Mouse (Mus musculus): ENCODE measurements at regions not wholly inside any gene's neighbourhood (a gene's known extent, or its start where the extent isn't known, plus 50 kb on each side); places are given as distances from the start of the nearest gene placed in this dataset.
"Not testable (repeated sequence)": the region's sequence is repeated elsewhere in the genome, so short reads cannot be mapped to it uniquely, and the experiment has no call there.

DNA sequence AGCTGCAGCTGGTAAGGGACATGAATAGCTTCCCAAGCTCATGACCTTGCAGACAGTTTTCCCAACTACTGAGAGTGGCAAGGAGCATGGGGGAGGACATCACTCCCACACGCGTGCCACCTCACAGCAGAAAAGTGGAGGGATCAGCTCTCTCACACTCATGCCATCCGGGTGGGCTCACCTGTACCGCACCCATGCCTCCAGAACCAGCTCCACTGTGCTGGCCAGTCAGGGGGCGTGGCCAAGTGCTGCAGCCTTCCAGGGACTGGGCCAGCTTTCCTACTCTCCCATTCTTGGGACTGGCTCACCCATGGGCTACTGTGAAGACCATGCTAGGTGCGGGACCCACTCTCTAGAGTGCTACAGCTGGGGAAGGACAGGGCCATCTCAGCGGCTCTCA lies 88.4 kb upstream of the Klf13 start:
- no peak for DNase-seq

DNA sequence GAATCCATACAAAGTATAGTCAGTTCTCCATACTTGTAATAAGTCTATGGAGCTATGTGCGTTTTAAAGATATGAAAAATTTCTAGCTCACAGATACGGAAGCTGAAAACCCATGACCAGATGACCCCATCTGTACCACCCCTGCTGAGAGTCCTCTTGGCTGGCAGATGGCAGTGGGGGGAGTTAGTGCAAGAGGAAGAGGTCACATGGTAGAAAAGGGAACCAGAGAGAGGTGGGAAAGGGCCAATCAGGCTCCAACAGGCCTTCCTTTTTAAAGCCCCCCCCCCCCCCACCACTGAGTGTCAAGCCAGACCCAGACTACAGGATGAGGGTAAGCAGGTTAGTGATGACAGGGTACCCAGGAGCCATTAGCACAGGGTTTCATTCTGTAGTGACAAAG lies 86.4 kb upstream of the Klf13 start:
- no peak for DNase-seq

DNA sequence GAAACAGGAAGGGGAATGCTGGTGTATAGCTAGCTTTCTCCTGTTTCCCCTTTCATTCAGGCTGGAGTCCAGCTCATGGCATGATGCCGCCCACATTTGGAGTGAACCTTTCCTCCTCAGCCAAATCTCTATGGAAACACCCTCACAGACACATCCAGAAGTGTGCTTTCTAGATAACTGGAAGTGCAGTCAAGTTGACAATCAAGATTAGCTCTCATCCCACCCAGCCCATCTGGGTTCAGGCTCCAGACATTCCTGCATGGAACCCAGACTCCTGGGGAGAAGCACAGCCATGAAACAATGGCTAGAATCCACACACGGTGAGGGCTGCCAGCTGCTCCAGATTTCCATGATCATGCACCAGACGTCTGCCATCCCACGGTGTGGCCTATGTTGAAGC lies 85.5 kb upstream of the Klf13 start:
- no peak for DNase-seq

DNA sequence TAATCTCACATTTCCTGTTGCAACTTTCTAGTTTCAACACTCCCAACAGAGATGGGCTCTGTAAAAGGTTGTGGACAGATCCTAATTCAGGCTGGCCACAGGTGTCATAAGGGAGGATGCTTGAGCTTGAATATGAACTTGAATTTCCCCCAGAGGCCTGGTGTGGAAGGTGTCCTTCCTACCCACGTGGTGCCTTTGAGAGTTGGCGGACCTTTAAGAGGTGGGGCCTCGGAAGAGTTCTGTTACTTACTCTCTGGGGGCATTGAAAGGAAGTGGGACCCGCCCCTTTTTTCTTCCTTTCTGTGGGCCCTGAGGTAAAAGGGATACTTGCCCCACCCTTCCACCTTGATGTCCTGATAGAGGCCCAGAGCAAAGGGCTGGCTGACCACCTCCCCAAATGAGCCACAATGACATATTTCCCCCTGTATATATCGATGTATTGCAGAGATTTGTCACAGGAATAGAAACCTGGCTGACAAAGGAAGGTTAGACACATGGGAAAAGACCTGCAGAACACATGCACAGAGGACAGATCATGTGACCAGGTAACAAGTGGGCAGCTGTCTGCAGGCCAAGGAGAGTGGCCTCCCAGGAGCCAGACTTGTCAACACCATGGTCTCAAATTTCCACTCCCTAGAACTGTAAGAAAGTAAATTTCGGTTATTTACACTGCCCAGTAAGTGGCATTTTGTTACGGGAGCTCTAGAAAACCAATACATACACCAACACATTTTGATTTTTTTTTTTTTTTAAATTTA lies 84.2 kb upstream of the Klf13 start:
- no peak for DNase-seq

DNA sequence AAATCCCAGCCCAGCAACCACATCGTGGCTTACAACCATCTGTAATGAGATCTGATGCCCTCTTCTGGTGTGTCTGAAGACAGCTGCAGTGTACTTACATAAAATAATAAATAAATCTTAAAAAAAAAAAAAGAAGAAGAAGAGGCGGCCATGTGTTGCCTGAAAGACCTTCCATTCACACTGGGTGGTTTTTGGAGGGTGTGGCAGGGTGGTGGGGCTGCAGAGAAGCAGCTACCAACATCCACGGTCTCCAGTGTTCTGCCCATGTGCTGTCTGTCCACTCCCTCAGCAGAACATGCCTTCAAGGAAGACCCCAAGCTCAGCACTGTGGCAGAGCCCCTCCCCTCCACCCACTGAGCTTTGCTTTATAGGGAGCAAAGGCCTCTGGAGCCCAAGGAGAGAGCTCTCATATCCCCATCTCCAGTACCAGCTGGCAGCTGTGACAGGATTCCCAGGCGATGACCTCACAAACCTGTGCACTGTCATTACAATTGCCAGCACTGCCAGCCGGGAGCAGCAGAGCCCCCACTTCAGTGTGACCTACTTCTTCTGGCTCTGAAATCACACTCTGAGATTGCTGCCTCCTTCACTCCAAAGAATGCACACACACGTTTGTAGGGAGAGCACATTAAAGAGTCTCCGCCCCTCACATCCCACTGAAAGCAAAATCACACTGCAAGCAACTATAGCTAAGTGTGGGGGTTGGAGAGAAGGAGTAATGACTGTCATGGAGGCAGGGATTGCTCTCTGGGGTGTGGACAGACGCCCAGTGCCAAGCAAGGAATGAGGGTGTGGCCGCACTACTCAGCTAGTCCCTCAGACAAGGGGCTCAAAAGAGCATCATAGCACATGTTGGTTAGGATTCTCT lies 82.8 kb upstream of the Klf13 start:
- DNase-seq = peak; percentile 59 to 62

DNA sequence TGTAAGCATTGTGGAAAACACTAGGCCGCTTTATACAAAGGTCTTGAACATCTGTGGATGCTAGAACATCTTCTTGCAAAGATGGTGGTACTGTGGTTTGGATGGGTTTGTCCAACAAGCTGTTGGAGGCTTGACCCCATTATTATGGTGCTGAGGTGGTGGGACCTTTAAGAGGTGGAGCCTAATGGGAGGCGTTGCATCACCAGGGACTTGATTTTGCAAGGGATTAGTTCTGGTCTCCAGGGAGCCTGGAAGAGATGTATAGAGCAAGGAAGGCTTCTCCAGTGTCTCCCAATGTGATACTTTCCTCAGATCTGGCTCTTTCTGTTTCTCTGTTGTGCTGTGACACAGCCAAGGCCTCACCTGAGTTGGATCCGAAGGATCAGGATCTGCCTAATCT lies 79.4 kb upstream of the Klf13 start:
- no peak for DNase-seq

DNA sequence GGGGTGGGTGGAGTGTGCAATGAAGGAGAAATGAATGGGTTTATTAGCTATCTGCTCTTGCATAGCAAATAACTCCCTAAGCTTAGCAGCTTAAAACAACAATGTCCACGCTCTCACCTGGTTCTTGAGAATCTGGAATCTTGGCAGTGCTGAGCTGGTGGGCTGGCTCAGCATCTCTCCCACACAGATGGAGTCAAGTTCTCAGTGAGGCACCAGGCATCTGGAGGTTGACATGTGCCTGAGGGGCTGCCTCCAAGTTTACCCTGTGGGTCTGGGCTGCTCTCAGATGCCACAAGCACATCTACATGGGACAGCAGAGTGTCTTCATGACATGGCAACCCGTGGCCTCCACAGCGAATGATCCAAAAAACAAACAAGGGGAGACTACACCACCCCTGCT lies 78.2 kb upstream of the Klf13 start:
- DNase-seq = no peak

DNA sequence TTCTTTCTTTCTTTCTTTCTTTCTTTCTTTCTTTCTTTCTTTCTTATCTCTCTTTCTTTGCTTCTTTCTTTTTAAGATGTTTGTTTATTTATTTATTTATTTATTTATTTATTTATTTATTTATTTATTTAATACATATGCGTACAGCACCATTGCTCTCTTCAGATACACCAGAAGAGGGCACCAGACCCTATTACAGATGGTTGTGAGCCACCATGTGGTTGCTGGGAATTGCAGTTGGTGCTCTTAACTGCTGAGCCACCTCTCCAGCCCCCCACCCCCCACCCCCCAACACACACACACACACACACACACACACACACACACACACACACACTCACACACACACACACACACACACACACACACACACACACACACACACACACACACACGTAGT lies 76.4 kb upstream of the Klf13 start:
- not testable (repeated sequence) for DNase-seq

DNA sequence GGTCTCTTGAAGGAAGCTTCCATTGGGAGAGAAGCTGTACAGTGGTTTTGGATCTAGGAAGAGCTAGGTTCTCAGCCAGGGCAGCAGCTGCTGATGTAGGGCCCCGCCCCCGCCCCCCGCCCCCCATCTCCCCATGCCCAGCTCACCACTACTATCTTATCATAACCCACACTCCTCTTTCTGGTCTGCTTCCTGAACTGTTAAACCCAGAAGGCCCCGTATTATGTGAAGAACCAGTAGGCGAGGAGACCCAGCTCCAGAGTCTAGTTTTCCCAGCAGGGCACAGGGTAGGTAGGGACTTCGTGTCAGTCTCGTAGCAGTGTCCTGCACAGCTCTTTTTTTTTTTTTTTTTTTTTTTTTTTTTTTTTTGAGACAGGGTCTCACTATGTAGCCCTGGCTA lies 75.5 kb upstream of the Klf13 start:
- no peak for DNase-seq

DNA sequence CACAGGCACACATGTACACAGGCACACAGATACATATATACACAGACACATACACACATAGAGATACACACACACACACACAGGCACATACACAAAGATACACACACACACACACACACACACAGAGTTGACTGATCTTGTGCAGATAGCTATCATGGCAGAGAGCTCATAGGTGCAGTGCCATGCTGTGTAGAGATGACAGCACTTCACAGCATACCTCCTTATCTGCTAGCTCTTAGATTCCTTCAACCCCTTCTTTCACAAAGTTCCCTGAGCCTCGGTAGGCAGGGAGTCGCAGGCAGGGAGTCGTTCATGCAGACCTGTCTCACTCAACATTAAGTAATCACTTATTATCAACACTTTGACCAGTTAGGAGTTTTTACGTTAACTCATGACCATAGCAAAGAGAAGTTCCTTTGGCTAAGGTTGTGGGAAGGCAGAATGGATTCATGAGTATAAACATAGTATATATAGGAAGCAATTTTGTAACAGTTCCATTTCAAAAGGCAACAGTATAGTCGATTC lies 74.4 kb upstream of the Klf13 start:
- DNase-seq = no peak

DNA sequence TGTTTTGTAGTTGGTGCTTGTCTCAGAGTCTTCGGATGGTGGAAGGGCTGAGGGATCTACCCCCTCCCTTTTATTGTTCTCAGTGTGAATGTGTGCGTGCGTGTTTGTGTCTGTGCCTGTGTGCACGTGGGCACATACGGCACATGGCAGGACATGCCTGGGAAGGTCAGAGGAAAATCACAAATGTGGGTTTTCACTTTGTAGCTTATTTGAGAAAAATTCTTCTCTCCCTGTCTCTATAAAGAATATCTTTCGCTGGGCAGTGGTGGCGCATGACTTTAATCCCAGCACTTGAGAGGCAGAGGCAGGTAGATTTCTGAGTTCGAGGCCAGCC lies 73.5 kb upstream of the Klf13 start:
- no peak for DNase-seq

DNA sequence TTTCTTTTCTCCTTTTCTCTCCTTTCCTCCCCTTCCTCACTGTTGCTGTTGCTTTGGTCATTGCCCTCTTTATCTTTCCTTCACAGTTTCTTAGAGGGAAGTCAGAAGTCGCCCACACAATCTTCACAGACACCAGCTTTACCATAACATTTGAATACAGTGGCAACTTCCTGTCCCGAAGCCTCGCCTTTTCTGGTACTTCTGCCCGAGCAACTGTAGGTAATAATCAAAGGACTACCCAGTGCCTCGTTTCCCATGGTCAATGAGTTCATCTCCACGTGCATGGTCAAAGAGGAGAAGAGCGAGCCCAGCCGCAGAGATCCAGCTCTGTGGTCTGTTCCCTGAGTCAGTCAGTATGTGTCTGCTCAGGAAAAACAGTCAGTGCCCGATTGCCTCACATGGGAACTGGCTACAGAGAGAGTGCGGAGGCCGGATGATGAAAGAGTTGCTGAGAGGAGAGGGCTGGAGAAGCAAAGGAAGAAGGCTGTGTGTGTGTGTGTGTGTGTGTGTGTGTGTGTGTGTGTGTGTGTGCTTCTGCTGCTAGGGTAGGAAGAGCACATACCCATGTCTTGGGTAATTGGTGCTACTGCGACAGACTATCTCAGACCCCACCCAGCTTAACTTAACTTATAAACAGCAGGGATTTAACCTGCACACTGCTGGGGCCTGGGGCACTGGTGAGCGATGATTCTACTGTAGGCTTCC lies 73.0 kb upstream of the Klf13 start:
- peak; percentile 34 to 61 for DNase-seq

DNA sequence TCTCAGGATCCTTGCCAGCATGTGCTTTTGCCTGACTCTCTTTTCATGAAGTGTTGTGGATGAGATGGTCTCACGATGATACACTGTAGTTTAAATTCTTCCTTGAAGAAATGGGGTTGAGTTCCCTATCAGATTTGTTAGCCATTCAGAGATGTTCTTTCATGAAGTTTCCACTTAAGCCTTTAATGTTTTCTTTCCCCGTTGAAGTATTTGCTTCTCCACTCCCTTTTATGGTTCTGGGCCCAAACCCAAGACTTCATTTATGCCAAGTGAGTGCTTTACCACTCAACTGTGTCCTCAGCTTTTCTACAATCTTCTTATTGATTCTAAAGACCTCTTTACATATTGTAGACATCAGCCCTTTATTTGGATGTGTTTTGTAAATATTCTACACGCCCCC lies 71.9 kb upstream of the Klf13 start:
- DNase-seq = no peak

DNA sequence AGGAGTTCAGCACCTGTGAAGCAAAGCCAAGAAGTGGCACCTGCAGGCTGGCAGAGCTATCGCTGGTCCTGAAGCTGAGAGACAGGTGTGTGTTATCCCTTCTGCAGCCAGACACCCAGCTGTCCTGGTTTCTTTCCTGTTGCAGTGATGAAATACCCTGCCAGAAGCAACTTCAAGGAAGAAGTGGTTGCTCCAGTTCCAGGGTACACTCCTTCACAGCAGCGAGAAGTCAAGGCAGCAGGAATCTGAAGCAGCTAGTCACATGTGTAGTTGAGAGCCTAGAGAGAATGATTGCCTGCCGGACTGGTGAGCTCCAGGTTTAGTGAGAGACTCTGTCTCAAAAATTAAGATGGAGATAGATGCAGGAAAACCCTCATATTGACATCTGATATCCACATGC lies 69.1 kb upstream of the Klf13 start:
- no peak for DNase-seq

DNA sequence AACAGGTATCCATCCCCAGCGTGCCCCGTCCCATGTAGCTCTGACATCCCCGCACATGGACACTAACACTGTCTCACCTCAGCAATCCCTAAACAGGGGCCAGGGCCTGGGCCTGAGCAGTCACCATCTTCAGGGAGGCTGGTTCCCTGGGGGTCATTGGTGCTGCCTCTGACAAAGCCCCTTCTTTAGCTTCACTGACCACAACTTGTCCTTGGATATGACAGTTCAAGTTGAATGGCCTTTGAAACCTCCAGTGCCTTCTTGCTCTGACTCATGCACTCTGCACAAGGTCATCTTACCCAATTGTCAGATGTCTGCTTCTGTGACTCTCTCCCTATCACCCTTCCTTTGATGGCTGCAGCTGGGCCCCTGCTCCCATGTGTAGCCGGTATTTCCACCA lies 68.2 kb upstream of the Klf13 start:
- DNase-seq = peak; percentile 68

DNA sequence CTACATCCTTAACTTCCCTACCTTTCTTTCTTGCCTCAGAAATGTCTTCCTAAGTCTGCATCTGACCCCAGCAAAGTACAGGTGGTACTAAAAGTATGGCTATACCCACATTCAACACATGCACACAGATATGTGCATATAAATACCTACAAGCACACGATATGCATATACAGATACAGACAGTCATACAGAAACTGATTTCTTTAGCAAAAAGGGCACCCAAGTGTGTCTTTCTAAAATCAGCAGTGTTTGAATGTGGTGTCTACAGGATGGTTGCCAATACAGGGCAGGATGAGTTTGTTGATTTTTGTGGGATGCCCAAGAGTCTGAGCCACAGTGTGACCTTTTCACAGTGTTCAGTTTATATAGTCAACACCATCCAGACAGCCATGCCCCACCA lies 67.0 kb upstream of the Klf13 start:
- no peak for DNase-seq

DNA sequence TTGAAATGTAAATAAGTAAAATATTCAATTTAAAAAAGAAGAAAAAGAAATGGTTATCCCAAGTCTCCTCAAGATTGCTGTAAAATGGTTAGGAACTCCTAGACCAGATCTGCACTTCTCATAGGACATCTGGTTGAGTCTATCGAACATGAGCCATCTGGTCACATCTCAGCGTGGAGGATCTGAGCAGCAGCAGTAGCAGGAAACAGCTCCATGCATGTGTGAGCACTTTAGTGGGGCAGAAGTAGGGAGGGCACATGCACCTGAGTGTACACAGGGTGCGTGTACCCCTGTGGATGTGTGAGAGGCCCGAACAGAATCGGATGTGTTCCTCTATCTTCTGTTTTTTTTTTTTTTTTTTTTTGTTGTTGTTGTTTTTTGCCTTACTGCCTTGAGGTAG lies 65.2 kb upstream of the Klf13 start:
- no peak for DNase-seq

DNA sequence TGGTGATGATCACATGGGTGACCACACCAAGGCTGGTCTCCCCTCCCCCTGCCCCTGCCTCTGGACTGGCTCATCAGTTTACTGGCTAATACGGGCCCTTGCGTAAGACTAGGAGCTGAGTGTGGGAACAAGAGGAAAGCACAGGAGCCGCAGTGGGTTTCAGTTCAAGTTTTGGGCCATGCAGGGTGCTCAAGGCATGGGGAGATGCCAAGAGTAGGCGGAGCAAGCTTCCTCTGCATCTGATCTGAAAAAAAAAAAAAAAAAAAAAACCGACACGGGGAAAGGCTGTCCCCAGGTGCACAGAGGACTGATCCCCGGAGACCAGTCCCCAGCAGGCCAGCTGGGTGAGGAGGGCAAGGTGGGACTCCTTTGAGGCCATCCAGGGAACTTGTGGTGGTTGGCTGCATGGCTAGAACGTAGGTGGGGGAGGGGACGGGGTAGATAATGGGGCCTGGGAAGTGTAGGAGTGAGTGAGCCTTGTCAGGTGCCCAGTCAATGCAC lies 62.9 kb upstream of the Klf13 start:
- DNase-seq = peak; percentile 49 to 54

DNA sequence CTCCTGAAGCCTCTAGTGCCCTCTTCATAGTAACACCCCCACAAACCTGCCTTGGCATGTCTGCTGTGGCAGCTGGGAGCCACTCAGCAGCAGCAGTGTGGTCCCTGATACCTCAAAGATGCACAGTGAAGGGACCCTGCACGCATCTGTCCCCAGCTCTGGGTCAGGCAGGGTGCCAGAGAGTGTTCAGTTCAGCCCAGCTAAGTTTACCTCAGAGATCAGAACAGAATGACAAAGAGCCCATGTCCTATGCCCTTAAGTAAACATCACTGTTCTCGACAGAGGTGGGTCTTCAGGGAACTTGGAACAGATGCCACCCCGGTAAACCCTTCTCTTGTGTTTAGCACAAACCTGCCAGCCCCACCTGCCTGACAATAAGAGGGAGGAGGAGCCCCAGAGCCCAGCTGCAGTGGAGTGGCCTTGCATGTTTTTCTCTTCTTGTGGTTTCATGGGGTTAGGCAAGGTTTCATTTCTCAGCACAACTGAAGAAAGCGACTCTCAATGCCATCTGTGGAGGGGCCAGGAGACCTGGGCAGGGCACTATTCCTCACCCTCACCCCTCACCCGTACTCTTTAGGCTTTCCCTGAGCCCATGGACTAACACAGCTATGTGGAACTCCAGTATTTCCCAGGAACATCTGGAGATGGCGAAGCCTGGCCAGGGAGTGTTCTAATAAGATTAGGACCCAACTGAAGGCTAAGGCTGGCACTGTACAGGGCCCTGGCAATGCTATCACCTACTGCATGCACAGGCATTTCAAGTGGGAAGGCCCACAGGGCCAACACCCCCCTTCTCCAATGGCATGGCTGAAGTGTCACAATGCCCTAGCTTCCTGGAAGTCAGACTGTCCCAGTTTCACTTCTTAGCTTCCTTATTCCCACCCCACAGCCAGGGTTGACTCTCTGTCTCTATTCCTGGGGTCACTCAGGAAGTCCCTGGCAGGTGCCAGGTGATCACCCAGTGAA lies 60.6 kb upstream of the Klf13 start:
- DNase-seq = peak; percentile 21

DNA sequence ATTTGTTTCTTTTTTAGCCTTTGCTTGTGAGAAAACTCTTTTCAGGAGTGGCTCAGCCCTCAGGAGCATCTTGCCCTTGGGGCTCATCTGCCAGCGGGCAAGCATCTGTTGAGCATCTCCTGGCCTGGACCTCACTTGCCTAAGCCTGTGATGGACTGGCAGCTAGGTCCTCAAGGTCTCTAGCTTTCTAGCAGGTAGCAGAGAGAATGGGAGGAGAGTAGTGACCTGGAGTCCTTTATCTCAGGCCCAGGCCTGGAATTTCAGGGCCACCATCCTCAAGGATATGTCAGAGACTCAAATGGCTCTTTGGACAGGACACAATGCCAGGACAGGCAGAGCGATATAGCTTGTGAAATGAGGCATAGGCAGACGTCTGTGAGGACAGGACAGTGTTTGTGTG lies 59.3 kb upstream of the Klf13 start:
- DNase-seq = peak in 1 of 2 experiments; percentile 20

DNA sequence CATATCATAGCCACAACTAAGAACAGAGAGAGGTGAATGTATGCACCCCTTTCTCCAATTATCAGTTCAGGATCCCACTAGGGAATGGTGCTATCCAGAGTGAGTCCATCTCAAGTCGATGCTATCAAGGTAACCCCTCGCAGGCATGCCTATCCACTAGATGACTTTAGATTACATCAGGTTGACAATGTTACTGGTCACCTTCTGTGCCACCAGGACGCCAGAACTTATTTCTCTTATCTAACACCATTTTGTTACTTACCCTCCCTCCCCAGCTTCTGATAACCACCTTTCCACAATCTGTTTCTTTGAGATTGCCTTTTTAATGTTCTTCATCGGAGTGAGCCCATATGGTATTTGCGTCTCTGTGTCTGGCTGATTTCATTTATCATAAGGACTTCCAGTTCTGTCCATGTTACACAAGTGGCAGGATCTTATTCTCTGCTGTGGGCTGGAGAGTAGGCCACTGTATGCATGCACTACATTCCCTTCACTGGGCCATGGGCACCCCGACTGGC lies 57.9 kb upstream of the Klf13 start:
- no peak for DNase-seq

Measured in adrenal gland, postnatal 36 days (tissue).